Mouse (Mus musculus) hindbrain, embryonic 11.5 days (tissue): ENCODE measurements around the gene Pdlim5. TPM values are rescaled to one million over a fixed set of nuclear protein-coding genes. Genes with fewer than 3 reads are reported as not detected.
A peak's percentile ranks its signal among the peaks of the same experiment; 100 is the strongest.

Experiments
- ATAC-seq: fragments of 200-750 bp; cut with Nextera tagmentation; 2 replicates; pipeline ENCODE4 v1.8.0; 2017; ENCODE audit warnings: mild to moderate bottlenecking, moderate TSS enrichment, moderate library complexity; ENCODE audit not compliant: low FRiP score
- DNase-seq: peaks from one replicate; pipeline ENCODE4 v3.0.0-alpha.2; 2015; ENCODE audit warnings: low spot score
- H3K27ac ChIP-seq: fragments of 300-500 bp; sonication (generic); 2 replicates; pipeline ENCODE4 v1.5.1; 2014; ENCODE audit warnings: mild to moderate bottlenecking, low read depth, low read length
- H3K27me3 ChIP-seq: fragments of 300-500 bp; sonication (generic); 2 replicates; pipeline ENCODE4 v1.6.1; 2014; ENCODE audit warnings: mild to moderate bottlenecking, low read length, moderate library complexity, mixed read lengths; ENCODE audit not compliant: control insufficient read depth, insufficient read depth
- H3K36me3 ChIP-seq: fragments of 300-500 bp; sonication (generic); 2 replicates; pipeline ENCODE4 v1.6.1; 2014; ENCODE audit warnings: mild to moderate bottlenecking, low read length, moderate library complexity, mixed read lengths; ENCODE audit not compliant: control insufficient read depth, insufficient read depth
- H3K4me1 ChIP-seq: fragments of 300-500 bp; sonication (generic); replicated peaks from 2 replicates; pipeline ENCODE4 v1.6.1; 2014; ENCODE audit warnings: low read length, mixed read lengths; ENCODE audit not compliant: control insufficient read depth, insufficient read depth
- H3K4me2 ChIP-seq: fragments of 300-500 bp; sonication (generic); replicated peaks from 2 replicates; pipeline ENCODE4 v1.6.1; 2014; ENCODE audit warnings: mild to moderate bottlenecking, low read depth, low read length
- H3K4me3 ChIP-seq: fragments of 300-500 bp; sonication (generic); 2 replicates; pipeline ENCODE4 v1.5.1; 2014; ENCODE audit warnings: low read depth, low read length
- H3K9ac ChIP-seq: fragments of 300-500 bp; sonication (generic); 2 replicates; pipeline ENCODE4 v1.6.1; 2014; ENCODE audit warnings: low read depth, low read length
- H3K9me3 ChIP-seq: fragments of 300-500 bp; sonication (generic); 2 replicates; pipeline ENCODE4 v1.6.1; 2016; ENCODE audit warnings: low read length; ENCODE audit not compliant: control insufficient read depth
- WGBS: fragments of 180-500 bp; shearing (Covaris S2); extraction: QIAGEN DNeasy Blood & Tissue Kit; methylation state at CpG from one replicate; pipeline ENCODE4 v1.1.7; 2014; 5-methylcytosine and 5-hydroxymethylcytosine counted together
- polyA plus RNA-seq: library from polyadenylated mRNA; unstranded; fragments of >200 nt; fragmentation: Nextera tagmentation; extraction: Ambion mirVana; gene quantifications from 2 replicates; pipeline ENCODE4 v1.2.1, GENCODE M21; 2014

Pdlim5 gene
- polyA plus RNA-seq, 1 experiment from 2014 or later, result 20.4 TPM

GRCm38 (mm10) chr3:142321930-142322329, 73.6 kb downstream of the Pdlim5 start:
- H3K36me3 ChIP-seq, result no peaks in the 10 kb centered on the region
- no peak overlapping the region for H3K9ac ChIP-seq
- H3K4me3 ChIP-seq, result no peak overlapping the region
- no peak overlapping the region for H3K27ac ChIP-seq
- no peaks in the 10 kb centered on the region for H3K4me1 ChIP-seq
- no peaks in the 10 kb centered on the region for H3K9me3 ChIP-seq
- no peaks in the 10 kb centered on the region for H3K27me3 ChIP-seq
- 80% methylated on average over 6 of the region's 6 CpGs for WGBS
- no peak for DNase-seq
- no peak overlapping the region for H3K4me2 ChIP-seq
- no peak for ATAC-seq

- DNase-seq (peak; percentile 72), ATAC-seq (peak; percentile 95)
- WGBS, result 8% methylated on average over 2 of the region's 2 CpGs
- H3K4me3 ChIP-seq, result no peak overlapping the region
- no peak overlapping the region for H3K27ac ChIP-seq
- H3K9ac ChIP-seq, result no peak overlapping the region
- H3K36me3 ChIP-seq, result no peaks in the 10 kb centered on the region
- no peaks in the 10 kb centered on the region for H3K4me1 ChIP-seq
- no peak overlapping the region for H3K4me2 ChIP-seq
- no peaks in the 10 kb centered on the region for H3K27me3 ChIP-seq
- H3K9me3 ChIP-seq, result no peaks in the 10 kb centered on the region
Measured at GRCm38 (mm10) chr3:142318147-142318546, 77.3 kb downstream of the Pdlim5 start.

- H3K4me3 ChIP-seq, result no peak overlapping the region
- WGBS, result 54% methylated on average over 2 of the region's 2 CpGs
- DNase-seq, result no peak
- H3K36me3 ChIP-seq, result no peaks in the 10 kb centered on the region
- no peak overlapping the region for H3K4me2 ChIP-seq
- no peaks in the 10 kb centered on the region for H3K9me3 ChIP-seq
- ATAC-seq, result no peak
- H3K27ac ChIP-seq, result no peak overlapping the region
- no peaks in the 10 kb centered on the region for H3K4me1 ChIP-seq
- no peaks in the 10 kb centered on the region for H3K27me3 ChIP-seq
- H3K9ac ChIP-seq, result no peak overlapping the region
Measured at GRCm38 (mm10) chr3:142316138-142316740, 79.3 kb downstream of the Pdlim5 start.

GRCm38 (mm10) chr3:142311075-142311474, 84.4 kb downstream of the Pdlim5 start:
- H3K4me1 ChIP-seq, result no peaks in the 10 kb centered on the region
- DNase-seq (no peak), ATAC-seq (peak; percentile 52; the same call in 1 of the 2 replicates)
- H3K36me3 ChIP-seq, result no peaks in the 10 kb centered on the region
- WGBS, result 59% methylated on average over 2 of the region's 2 CpGs
- no peak overlapping the region for H3K4me3 ChIP-seq
- no peak overlapping the region for H3K9ac ChIP-seq
- no peak overlapping the region for H3K4me2 ChIP-seq
- no peaks in the 10 kb centered on the region for H3K9me3 ChIP-seq
- H3K27ac ChIP-seq, result no peak overlapping the region
- H3K27me3 ChIP-seq, result no peaks in the 10 kb centered on the region

GRCm38 (mm10) chr3:142310446-142310845, 85.0 kb downstream of the Pdlim5 start:
- H3K27me3 ChIP-seq, result no peaks in the 10 kb centered on the region
- H3K9me3 ChIP-seq, result no peaks in the 10 kb centered on the region
- H3K4me1 ChIP-seq, result no peaks in the 10 kb centered on the region
- no peak overlapping the region for H3K4me3 ChIP-seq
- peak; percentile 16 for DNase-seq
- 30% methylated on average over 2 of the region's 2 CpGs for WGBS
- H3K36me3 ChIP-seq, result no peaks in the 10 kb centered on the region
- ATAC-seq, result peak; percentile 89
- H3K27ac ChIP-seq, result 0 out of 2 replicates have a peak overlapping the region, but pooled peaks have one; percentile 30
- H3K4me2 ChIP-seq, result no peak overlapping the region
- H3K9ac ChIP-seq, result no peak overlapping the region

- Histone ChIP-seq H3K4me3 (no peak overlapping the region), H3K9ac (no peak overlapping the region), H3K36me3 (no peaks in the 10 kb centered on the region), H3K4me1 (no peaks in the 10 kb centered on the region), H3K27me3 (no peaks in the 10 kb centered on the region), H3K9me3 (no peaks in the 10 kb centered on the region), H3K27ac (no peak overlapping the region), H3K4me2 (no peak overlapping the region)
- 0 out of 2 replicates have a peak, but pooled peaks have one; percentile 45 for ATAC-seq
- WGBS, result 91% methylated on average over 7 of the region's 7 CpGs
- no peak for DNase-seq
Measured at GRCm38 (mm10) chr3:142295287-142295676, 100.2 kb downstream of the Pdlim5 start.

GRCm38 (mm10) chr3:142294616-142295286, 100.7 kb downstream of the Pdlim5 start:
- no peaks in the 10 kb centered on the region for H3K4me1 ChIP-seq
- no peak overlapping the region for H3K9ac ChIP-seq
- peak; percentile 69 for DNase-seq
- ATAC-seq, result peak; percentile 66; the same call in 1 of the 2 replicates
- no peaks in the 10 kb centered on the region for H3K27me3 ChIP-seq
- no peak overlapping the region for H3K4me2 ChIP-seq
- H3K27ac ChIP-seq, result no peak overlapping the region
- H3K9me3 ChIP-seq, result no peaks in the 10 kb centered on the region
- H3K36me3 ChIP-seq, result no peaks in the 10 kb centered on the region
- 32% methylated on average over 7 of the region's 7 CpGs for WGBS
- H3K4me3 ChIP-seq, result no peak overlapping the region

GRCm38 (mm10) chr3:142293561-142293960, 101.9 kb downstream of the Pdlim5 start:
- Histone ChIP-seq H3K9me3 (no peaks in the 10 kb centered on the region), H3K4me3 (no peak overlapping the region), H3K4me2 (no peak overlapping the region), H3K36me3 (no peaks in the 10 kb centered on the region), H3K27me3 (no peaks in the 10 kb centered on the region), H3K9ac (no peak overlapping the region), H3K27ac (no peak overlapping the region), H3K4me1 (no peaks in the 10 kb centered on the region)
- ATAC-seq, result no peak
- 82% methylated on average over 7 of the region's 7 CpGs for WGBS
- DNase-seq, result no peak

GRCm38 (mm10) chr3:142282706-142283105, 112.8 kb downstream of the Pdlim5 start:
- WGBS, result 54% methylated on average over 9 of the region's 9 CpGs
- H3K4me2 ChIP-seq, result no peak overlapping the region

More at GRCm38 (mm10) chr3:142282706-142283105, 112.8 kb downstream of the Pdlim5 start:
- no peaks in the 10 kb centered on the region for H3K4me1 ChIP-seq
- no peak overlapping the region for H3K9ac ChIP-seq
- DNase-seq, result peak; percentile 64
- no peaks in the 10 kb centered on the region for H3K27me3 ChIP-seq
- H3K27ac ChIP-seq, result no peak overlapping the region
- H3K9me3 ChIP-seq, result no peaks in the 10 kb centered on the region
- H3K36me3 ChIP-seq, result no peaks in the 10 kb centered on the region
- peak; percentile 71; the same call in 1 of the 2 replicates for ATAC-seq
- no peak overlapping the region for H3K4me3 ChIP-seq
